Mouse (Mus musculus) spleen, adult 2 months (tissue): ENCODE results near the gene Zfp872. TPM values are rescaled to one million over a fixed set of nuclear protein-coding genes. Genes with fewer than 3 reads are reported as not detected.

ENCODE experiments used
- DNase-seq, 2 experiments: peaks; one replicate each; pipeline versions ENCODE4 v3.0.0 to v3.0.0-alpha.2; 2012 to 2021; ENCODE audit warnings: low spot score in 2 of 2, low read depth in 1 of 2
- H3K27ac ChIP-seq: fragments of 200-500 bp; 2 replicates; pipeline ENCODE4 v1.5.1; 2012; ENCODE audit warnings: low read length, inconsistent platforms; ENCODE audit not compliant: insufficient read depth
- H3K27me3 ChIP-seq: fragments of 200-500 bp; 2 replicates; pipeline ENCODE4 v1.6.1; 2012; ENCODE audit warnings: mild to moderate bottlenecking, moderate library complexity, low read length, inconsistent platforms; ENCODE audit not compliant: control insufficient read depth, insufficient read depth
- H3K36me3 ChIP-seq: fragments of 200-500 bp; 2 replicates; pipeline ENCODE4 v1.6.1; 2012; ENCODE audit warnings: mild to moderate bottlenecking, low read length, inconsistent platforms; ENCODE audit not compliant: control insufficient read depth, insufficient read depth
- H3K4me1 ChIP-seq: fragments of 200-500 bp; 2 replicates; pipeline ENCODE4 v1.6.1; 2011; ENCODE audit warnings: inconsistent platforms; ENCODE audit not compliant: control insufficient read depth, insufficient read depth, insufficient read length
- H3K4me3 ChIP-seq: fragments of 200-500 bp; 2 replicates; pipeline ENCODE4 v1.5.1; 2011; ENCODE audit warnings: mild to moderate bottlenecking, inconsistent platforms; ENCODE audit not compliant: insufficient read depth, insufficient read length; ENCODE audit errors: extremely low read depth
- CTCF ChIP-seq: fragments of 200-500 bp; IDR thresholded peaks from 2 replicates; pipeline ENCODE4 v1.5.1; 2011; ENCODE audit warnings: mild to moderate bottlenecking, inconsistent platforms; ENCODE audit not compliant: insufficient read depth, insufficient read length, insufficient replicate concordance; ENCODE audit errors: extremely low read depth
- POLR2A ChIP-seq: fragments of 200-500 bp; IDR thresholded peaks from 2 replicates; pipeline ENCODE4 v1.6.1; 2011; ENCODE audit warnings: low read depth, low read length, inconsistent platforms
- WGBS: fragments of 180-500 bp; shearing (Covaris S2); methylation state at CpG from one replicate; pipeline ENCODE4 v1.1.7; 2018; 5-methylcytosine and 5-hydroxymethylcytosine counted together
- polyA plus RNA-seq: library from polyadenylated mRNA; depleted of rRNA; stranded (reverse); fragments of >200 nt; gene quantifications from 2 replicates; pipeline ENCODE4 v1.2.3, GENCODE M21; 2012

Gene Zfp872
- polyA plus RNA-seq, 1 experiment, result not detected

DNA sequence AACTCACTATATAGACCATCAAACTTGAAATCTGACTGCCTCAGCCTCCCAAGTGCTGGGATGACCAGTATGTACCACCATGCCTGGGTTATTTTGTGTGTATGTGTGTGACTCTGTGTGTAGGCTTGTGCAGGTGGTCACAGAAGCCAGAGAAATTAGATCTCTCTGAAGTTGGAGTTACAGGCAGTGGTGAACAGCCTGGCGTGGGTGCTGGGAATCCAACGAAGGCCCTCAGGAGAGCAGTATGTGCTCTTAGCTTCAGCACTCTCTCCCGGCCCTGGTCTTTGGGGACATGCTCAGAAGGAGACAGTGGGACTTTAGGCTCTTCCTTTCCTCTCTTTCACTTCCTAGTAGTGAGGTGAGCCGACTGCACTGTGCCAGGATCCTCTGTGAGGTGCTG lies 15.6 kb upstream of the Zfp872 start:
- WGBS, result 80% methylated on average over 4 of the region's 4 CpGs
- Histone ChIP-seq H3K36me3 (no peaks in the 10 kb centered on the region), H3K4me1 (no peaks in the 10 kb centered on the region), H3K27ac (no peak overlapping the region), H3K4me3 (no peak overlapping the region), H3K27me3 (no peaks in the 10 kb centered on the region)
- DNase-seq, result no peak
- no peak for TF ChIP-seq POLR2A
- TF ChIP-seq CTCF, result no peak

DNA sequence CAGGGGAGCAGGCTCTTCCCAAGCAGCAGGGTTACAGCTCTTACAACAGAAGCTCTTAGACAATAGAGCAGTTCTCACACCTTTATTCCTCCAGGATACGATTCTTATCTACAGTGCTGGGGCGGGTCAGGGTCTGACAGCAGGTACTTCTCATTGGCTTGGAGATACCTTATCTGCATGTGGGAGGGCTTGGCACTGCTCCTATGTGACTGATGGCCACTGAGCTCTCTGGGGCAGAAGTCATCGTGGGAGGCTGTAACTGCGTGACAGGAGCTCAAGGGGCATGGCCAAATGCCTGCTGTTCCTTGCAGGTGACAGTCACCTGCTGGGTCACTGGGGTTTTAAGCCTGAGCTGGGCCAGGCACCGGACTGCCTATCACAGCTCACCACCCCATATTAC lies 8.5 kb downstream of the Zfp872 start:
- TF ChIP-seq CTCF (no peak), POLR2A (no peak)
- H3K27me3 ChIP-seq, result no peaks in the 10 kb centered on the region
- 48% methylated on average over 5 of the region's 5 CpGs for WGBS
- H3K4me1 ChIP-seq, result no peaks in the 10 kb centered on the region
- H3K36me3 ChIP-seq, result no peaks in the 10 kb centered on the region
- H3K4me3 ChIP-seq, result no peak overlapping the region
- no peak for DNase-seq
- no peak overlapping the region for H3K27ac ChIP-seq

GRCm38 (mm10) chr9:22213785-22214194 lies 25.9 kb downstream of the Zfp872 start:
- TF ChIP-seq CTCF (no peak), POLR2A (no peak)
- no peak overlapping the region for H3K27ac ChIP-seq
- no peaks in the 10 kb centered on the region for H3K4me1 ChIP-seq
- WGBS, result 67% methylated on average over 2 of the region's 2 CpGs
- no peak overlapping the region for H3K4me3 ChIP-seq
- H3K36me3 ChIP-seq, result no peaks in the 10 kb centered on the region
- H3K27me3 ChIP-seq, result no peaks in the 10 kb centered on the region
- DNase-seq, result no peak

DNA sequence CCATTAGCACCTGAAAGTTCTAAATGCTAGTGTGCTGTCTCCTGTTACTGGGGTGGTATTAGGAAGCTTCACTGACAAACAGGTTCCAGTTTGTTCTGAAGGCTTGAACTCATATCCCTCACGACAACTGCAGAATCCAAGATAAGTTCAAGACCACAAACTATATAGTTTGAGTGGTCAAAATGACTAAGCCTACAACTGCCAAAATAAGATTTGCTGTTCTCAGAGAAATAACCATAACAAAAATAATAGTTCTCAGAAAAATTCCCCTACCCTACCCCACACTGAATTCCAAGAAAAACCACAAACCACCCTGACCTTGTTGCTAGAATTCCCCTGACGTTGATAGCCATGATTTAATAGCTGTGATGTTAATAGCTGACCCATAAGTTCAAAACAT lies 26.7 kb downstream of the Zfp872 start:
- TF ChIP-seq CTCF (no peak), POLR2A (no peak)
- DNase-seq, result no peak
- Histone ChIP-seq H3K4me3 (no peak overlapping the region), H3K4me1 (no peaks in the 10 kb centered on the region), H3K27ac (no peak overlapping the region), H3K27me3 (no peaks in the 10 kb centered on the region), H3K36me3 (no peaks in the 10 kb centered on the region)
- WGBS, result 42% methylated on average over 2 of the region's 2 CpGs

DNA sequence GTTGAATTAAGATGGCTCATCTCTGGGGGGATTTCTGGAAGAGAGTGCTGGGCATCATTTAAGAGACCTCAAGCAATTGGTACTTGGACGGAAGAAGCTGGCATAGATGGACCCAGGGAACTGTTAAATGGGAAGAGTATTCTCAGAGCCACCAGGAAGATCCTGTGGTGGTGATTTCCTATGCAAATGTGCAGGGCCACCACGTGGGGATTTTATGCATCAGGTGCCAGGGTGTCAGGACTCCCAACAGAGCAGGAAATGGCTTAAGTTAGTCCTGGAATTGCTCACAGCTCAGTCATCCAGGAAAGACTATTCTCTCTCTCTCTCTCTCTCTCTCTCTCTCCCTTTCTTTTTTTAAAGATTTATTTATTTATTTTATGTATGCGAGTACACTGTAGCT lies 28.8 kb downstream of the Zfp872 start:
- H3K4me3 ChIP-seq, result no peak overlapping the region
- no peaks in the 10 kb centered on the region for H3K36me3 ChIP-seq
- no peak overlapping the region for H3K27ac ChIP-seq
- WGBS, result 60% methylated on average over 3 of the region's 3 CpGs
- H3K4me1 ChIP-seq, result no peaks in the 10 kb centered on the region
- no peaks in the 10 kb centered on the region for H3K27me3 ChIP-seq
- TF ChIP-seq CTCF, result no peak
- TF ChIP-seq POLR2A, result no peak
- no peak for DNase-seq

DNA sequence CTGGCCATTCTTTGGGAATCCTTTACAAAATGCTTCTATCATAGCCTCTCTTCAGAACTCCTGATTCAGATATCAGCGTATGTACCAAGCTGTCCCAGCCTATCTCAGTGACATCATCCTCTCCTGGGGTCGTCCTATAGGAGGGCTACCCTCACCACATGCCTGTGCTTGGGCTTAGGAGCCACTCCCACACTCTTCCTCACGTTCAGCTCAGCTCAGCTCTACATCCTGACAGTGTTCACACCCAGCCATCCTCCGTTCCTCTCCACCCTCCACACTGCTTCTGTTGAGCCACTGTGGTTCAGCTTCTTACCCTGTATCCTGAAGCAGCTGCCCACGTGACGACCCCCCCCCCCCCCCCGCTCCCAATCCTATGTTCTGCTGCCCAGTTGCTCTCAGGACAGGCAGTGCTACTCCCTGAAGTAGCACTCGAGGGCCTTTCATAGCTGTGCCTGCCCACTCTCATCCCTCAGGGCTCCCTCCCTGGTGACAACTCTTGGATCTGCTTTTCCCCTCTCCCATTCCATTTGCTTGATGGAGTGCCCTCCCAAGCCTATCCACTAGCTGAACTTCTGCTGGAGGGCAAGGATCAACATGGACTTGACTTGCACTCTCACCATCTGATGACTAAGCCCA lies 30.1 kb downstream of the Zfp872 start:
- no peak overlapping the region for H3K27ac ChIP-seq
- no peak for DNase-seq
- 57% methylated on average over 8 of the region's 8 CpGs for WGBS
- no peaks in the 10 kb centered on the region for H3K27me3 ChIP-seq
- no peaks in the 10 kb centered on the region for H3K4me1 ChIP-seq
- no peak overlapping the region for H3K4me3 ChIP-seq
- no peaks in the 10 kb centered on the region for H3K36me3 ChIP-seq
- TF ChIP-seq POLR2A, result no peak
- TF ChIP-seq CTCF, result no peak

GRCm38 (mm10) chr9:22224066-22224465 lies 36.2 kb downstream of the Zfp872 start:
- no peaks in the 10 kb centered on the region for H3K27me3 ChIP-seq
- no peak overlapping the region for H3K27ac ChIP-seq
- H3K4me1 ChIP-seq, result no peaks in the 10 kb centered on the region; the same call in 1 of the 2 replicates
- no peak for DNase-seq
- H3K36me3 ChIP-seq, result no peaks in the 10 kb centered on the region
- H3K4me3 ChIP-seq, result no peak overlapping the region
- TF ChIP-seq POLR2A, result no peak
- TF ChIP-seq CTCF, result no peak
- WGBS, result 96% methylated on average over 4 of the region's 4 CpGs
